Mouse (Mus musculus) heart, embryonic 16.5 days (tissue): Measurements from ENCODE around the gene Ddx60. TPM values are rescaled to one million over a fixed set of nuclear protein-coding genes. Genes with fewer than 3 reads are reported as not detected.

Experiments
- ATAC-seq: fragments of 200-750 bp; cut with Nextera tagmentation; replicated peaks from 2 replicates; pipeline ENCODE4 v1.8.0; 2017; ENCODE audit warnings: moderate number of reproducible peaks; ENCODE audit not compliant: insufficient read depth, low FRiP score; ENCODE audit errors: extremely low read depth
- H3K27ac ChIP-seq: fragments of 300-500 bp; sonication (generic); 2 replicates; pipeline ENCODE4 v1.5.1; 2014; ENCODE audit warnings: mild to moderate bottlenecking, low read length, control low read depth, moderate library complexity
- H3K27me3 ChIP-seq: fragments of 300-500 bp; sonication (generic); 2 replicates; pipeline ENCODE4 v1.6.1; 2014; ENCODE audit warnings: low read length, mixed read lengths; ENCODE audit not compliant: control insufficient read depth, insufficient read depth
- H3K36me3 ChIP-seq: fragments of 300-500 bp; sonication (generic); 2 replicates; pipeline ENCODE4 v1.6.1; 2014; ENCODE audit not compliant: control insufficient read depth, insufficient read depth
- H3K4me1 ChIP-seq: fragments of 300-500 bp; sonication (generic); 2 replicates; pipeline ENCODE4 v1.6.1; 2014; ENCODE audit warnings: low read length, mixed read lengths; ENCODE audit not compliant: control insufficient read depth, insufficient read depth
- H3K4me2 ChIP-seq: fragments of 300-500 bp; sonication (generic); 2 replicates; pipeline ENCODE4 v1.6.1; 2014; ENCODE audit warnings: low read depth, mild to moderate bottlenecking, control low read depth, low read length
- H3K4me3 ChIP-seq: fragments of 300-500 bp; sonication (generic); 2 replicates; pipeline ENCODE4 v1.5.1; 2014; ENCODE audit warnings: mild to moderate bottlenecking, control low read depth, low read length
- H3K9ac ChIP-seq: fragments of 300-500 bp; sonication (generic); 2 replicates; pipeline ENCODE4 v1.6.1; 2014; ENCODE audit warnings: low read length, control low read depth
- H3K9me3 ChIP-seq: fragments of 300-500 bp; sonication (generic); replicated peaks from 2 replicates; pipeline ENCODE4 v1.6.1; 2016; ENCODE audit warnings: low read length; ENCODE audit not compliant: control insufficient read depth
- WGBS: fragments of 180-500 bp; shearing (Covaris S2); extraction: QIAGEN DNeasy Blood & Tissue Kit; methylation state at CpG from one replicate; pipeline ENCODE4 v1.1.7; 2014; 5-methylcytosine and 5-hydroxymethylcytosine counted together
- polyA plus RNA-seq: library from polyadenylated mRNA; unstranded; fragments of >200 nt; fragmentation: Nextera tagmentation; extraction: Ambion mirVana; gene quantifications from 2 replicates; pipeline ENCODE4 v1.2.1, GENCODE M21; 2015

The Ddx60 gene
- polyA plus RNA-seq, 1 experiment from 2014 or later: 3.2 TPM

GRCm38 (mm10) chr8:62034351-62034750 is 106.5 kb downstream of the Ddx60 start:
- 44% methylated on average over 3 of the region's 3 CpGs for WGBS

GRCm38 (mm10) chr8:62046809-62047208 is 118.9 kb downstream of the Ddx60 start:
- WGBS: 21% methylated on average over 2 of the region's 2 CpGs
- Histone ChIP-seq H3K4me3 (no peak overlapping the region), H3K9ac (no peak overlapping the region), H3K27me3 (no peaks in the 10 kb centered on the region), H3K4me1 (no peaks in the 10 kb centered on the region), H3K36me3 (no peaks in the 10 kb centered on the region), H3K27ac (no peak overlapping the region), H3K9me3 (no peaks in the 10 kb centered on the region), H3K4me2 (no peak overlapping the region)
- no peak for ATAC-seq

More at GRCm38 (mm10) chr8:62034351-62034750, 106.5 kb downstream of the Ddx60 start:
- Histone ChIP-seq H3K36me3 (no peaks in the 10 kb centered on the region; the same call in 1 of the 2 replicates), H3K4me3 (no peak overlapping the region), H3K9me3 (0 out of 2 replicates have a peak, but pooled peaks cover 4% of the 10 kb centered on the region), H3K27ac (no peak overlapping the region), H3K4me2 (no peak overlapping the region), H3K27me3 (no peaks in the 10 kb centered on the region), H3K4me1 (no peaks in the 10 kb centered on the region), H3K9ac (no peak overlapping the region)
- ATAC-seq: no peak

- Histone ChIP-seq H3K9ac (no peak overlapping the region), H3K27ac (no peak overlapping the region), H3K4me3 (no peak overlapping the region), H3K9me3 (no peaks in the 10 kb centered on the region), H3K27me3 (no peaks in the 10 kb centered on the region), H3K36me3 (no peaks in the 10 kb centered on the region), H3K4me2 (no peak overlapping the region), H3K4me1 (no peaks in the 10 kb centered on the region)
- ATAC-seq: no peak
Observed at GRCm38 (mm10) chr8:62060357-62060756, 132.5 kb downstream of the Ddx60 start.

- H3K36me3 ChIP-seq: no peaks in the 10 kb centered on the region
- H3K9me3 ChIP-seq: no peaks in the 10 kb centered on the region
- no peak overlapping the region for H3K4me3 ChIP-seq
- no peak overlapping the region for H3K4me2 ChIP-seq
- ATAC-seq: no peak
- 0 out of 2 replicates have a peak, but pooled peaks cover 2% of the 10 kb centered on the region for H3K27me3 ChIP-seq
- H3K27ac ChIP-seq: no peak overlapping the region
- no peak overlapping the region for H3K9ac ChIP-seq
- H3K4me1 ChIP-seq: no peaks in the 10 kb centered on the region
Observed at GRCm38 (mm10) chr8:62068305-62068704, 140.4 kb downstream of the Ddx60 start.

GRCm38 (mm10) chr8:62080195-62080802 is 152.4 kb downstream of the Ddx60 start:
- H3K27me3 ChIP-seq: no peaks in the 10 kb centered on the region
- no peak overlapping the region for H3K4me2 ChIP-seq
- no peaks in the 10 kb centered on the region for H3K36me3 ChIP-seq
- no peak overlapping the region for H3K9ac ChIP-seq
- 38% methylated on average over 3 of the region's 3 CpGs for WGBS
- H3K4me3 ChIP-seq: no peak overlapping the region
- H3K27ac ChIP-seq: no peak overlapping the region
- H3K9me3 ChIP-seq: no peaks in the 10 kb centered on the region
- no peaks in the 10 kb centered on the region for H3K4me1 ChIP-seq
- no peak for ATAC-seq

- H3K9ac ChIP-seq: no peak overlapping the region
- H3K27me3 ChIP-seq: no peaks in the 10 kb centered on the region
- 83% methylated on average over 2 of the region's 2 CpGs for WGBS
- no peaks in the 10 kb centered on the region for H3K36me3 ChIP-seq
- no peak for ATAC-seq
- H3K4me3 ChIP-seq: no peak overlapping the region
- H3K4me2 ChIP-seq: no peak overlapping the region
- no peaks in the 10 kb centered on the region for H3K9me3 ChIP-seq
- H3K4me1 ChIP-seq: no peaks in the 10 kb centered on the region
- no peak overlapping the region for H3K27ac ChIP-seq
Observed at GRCm38 (mm10) chr8:62081804-62082203, 153.9 kb downstream of the Ddx60 start.

Other genes starting within 250 kb of the Ddx60 start
- gene Palld, start 25.4 kb upstream of the Ddx60 start, polyA plus RNA-seq: 189 and 190 TPM in 2 replicates
- 0.12 TPM in 1 of 2 replicates, not detected in the other for gene Anxa10, start 195.1 kb downstream of the Ddx60 start, polyA plus RNA-seq